Mouse (Mus musculus): ENCODE measurements around the gene Cops4. TPM values are rescaled to one million over a fixed set of nuclear protein-coding genes. Genes with fewer than 3 reads are reported as not detected.

Gene Cops4
- total RNA-seq, 2 experiments from 2014 or later: 75.6 to 77.3 TPM

- no peak for DNase-seq (ENCODE audit: low spot score in 2 of 2)
These were observed 60.8 kb downstream of the Cops4 start for GRCm38 (mm10) chr5:100578863-100579411.

- DNase-seq (ENCODE audit: low spot score in 2 of 2): no peak
These were observed 63.7 kb downstream of the Cops4 start for GRCm38 (mm10) chr5:100581622-100582434.

GRCm38 (mm10) chr5:100582435-100582826 lies 64.3 kb downstream of the Cops4 start:
- no peak for DNase-seq (ENCODE audit: low spot score in 2 of 2)

- no peak for DNase-seq (ENCODE audit: low spot score in 2 of 2)
These were observed 65.0 kb downstream of the Cops4 start for GRCm38 (mm10) chr5:100583066-100583465.

GRCm38 (mm10) chr5:100585206-100585644 lies 67.1 kb downstream of the Cops4 start:
- no peak for DNase-seq (ENCODE audit: low spot score in 2 of 2)

GRCm38 (mm10) chr5:100585657-100586056 lies 67.5 kb downstream of the Cops4 start:
- no peak for DNase-seq (ENCODE audit: low spot score in 2 of 2)

GRCm38 (mm10) chr5:100587136-100587535 lies 69.0 kb downstream of the Cops4 start:
- DNase-seq (ENCODE audit: low spot score in 2 of 2): no peak

- DNase-seq (ENCODE audit: low spot score in 2 of 2): no peak
These were observed 69.5 kb downstream of the Cops4 start for GRCm38 (mm10) chr5:100587626-100588025.

GRCm38 (mm10) chr5:100590505-100590904 lies 72.4 kb downstream of the Cops4 start:
- DNase-seq (ENCODE audit: low spot score in 2 of 2): no peak

- DNase-seq (ENCODE audit: low spot score in 2 of 2): no peak
These were observed 76.8 kb downstream of the Cops4 start for GRCm38 (mm10) chr5:100594803-100595467.

- no peak for DNase-seq (ENCODE audit: low spot score in 2 of 2)
These were observed 77.9 kb downstream of the Cops4 start for GRCm38 (mm10) chr5:100595999-100596398.

Small RNA genes lying within 50 kb of the gene (microRNA-seq; reads per million reads assigned to microRNA genes)
- gene Gm23222: 0 reads per million in 2 experiments

Other genes starting within 250 kb of the Cops4 start
- 100 to 1,000 TPM in 1 of 2 experiments, 10 to 100 TPM in 1; 90.3 to 103 TPM for gene Sec31a, start 102.1 kb upstream of the Cops4 start, total RNA-seq (2021)
- gene Lin54, start 17.7 kb upstream of the Cops4 start, total RNA-seq (2021): 10 to 100 TPM; 15.1 to 18.8 TPM
- not detected for gene Plac8, start 53.9 kb downstream of the Cops4 start, total RNA-seq (2021)
- 10 to 100 TPM; 56.9 to 60.7 TPM for gene Coq2, start 156.8 kb downstream of the Cops4 start, total RNA-seq (2021)
- 1 to 10 TPM in 1 of 2 experiments, under 1 TPM in 1; 0.96 to 1.1 TPM for gene Hpse, start 201.4 kb downstream of the Cops4 start, total RNA-seq (2021)